ENCODE assay signal across 20 mouse cellular contexts in genomic region chr5:124244885-124245284, GRCm38 (mm10).
"Had no signal": no experiment of that assay in that cellular context is flagged by ENCODE, and none has a peak within 500 bp of the region (broad histone marks: within the 10 kb centered on the region; RNA-seq: fewer than 3 reads in every experiment).

No protein-coding gene starts in this region.

- H3K9me3 ChIP-seq: hindbrain, embryonic 10.5 days; hindbrain, embryonic 12.5 days; intestine, embryonic 15.5 days; limb, embryonic 13.5 days; limb, embryonic 15.5 days; liver, embryonic 12.5 days had no signal

- DNase-seq: gastrocnemius, postnatal 10 days; gastrocnemius, postnatal 25 days; heart, postnatal 14 days; heart, postnatal 4 days; kidney, adult 18-20 months; kidney, adult 8-10 months; kidney, postnatal 10 days; kidney, postnatal 25 days; kidney, postnatal 4 days; left cerebral cortex, postnatal 4 days; lung, adult 18-20 months had no signal

- H3K27me3 ChIP-seq: hindbrain, embryonic 12.5 days; intestine, embryonic 15.5 days; limb, embryonic 13.5 days; limb, embryonic 15.5 days; liver, embryonic 12.5 days had no signal

- H3K27ac ChIP-seq: hindbrain, embryonic 10.5 days; hindbrain, embryonic 12.5 days; hindbrain, embryonic 14.5 days; intestine, embryonic 15.5 days; layer of hippocampus, adult 2 months; limb, embryonic 13.5 days; limb, embryonic 15.5 days; liver, embryonic 12.5 days; liver, embryonic 14.5 days had no signal

- H3K4me3 ChIP-seq: hindbrain, embryonic 10.5 days; hindbrain, embryonic 12.5 days; intestine, embryonic 15.5 days; layer of hippocampus, adult 2 months; limb, embryonic 13.5 days; limb, embryonic 15.5 days; liver, embryonic 12.5 days had no signal

- H3K36me3 ChIP-seq: intestine, embryonic 15.5 days had no signal
